Mouse (Mus musculus) limb, embryonic 15.5 days (tissue): Measurements from ENCODE around the gene Msantd2. TPM values are rescaled to one million over a fixed set of nuclear protein-coding genes. Genes with fewer than 3 reads are reported as not detected.

Experiments used
- ATAC-seq: fragments of 200-750 bp; cut with Nextera tagmentation; 2 replicates; pipeline ENCODE4 v1.8.0; 2017; ENCODE audit warnings: low read depth, moderate TSS enrichment; ENCODE audit not compliant: insufficient number of reproducible peaks, low FRiP score, low TSS enrichment
- H3K27ac ChIP-seq: fragments of 300-500 bp; sonication (generic); 2 replicates; pipeline ENCODE4 v1.5.1; 2015; ENCODE audit warnings: moderate library complexity, mild to moderate bottlenecking, inconsistent platforms
- H3K27me3 ChIP-seq: fragments of 300-500 bp; sonication (generic); 2 replicates; pipeline ENCODE4 v1.6.1; 2015; ENCODE audit warnings: inconsistent platforms
- H3K36me3 ChIP-seq: fragments of 300-500 bp; sonication (generic); 2 replicates; pipeline ENCODE4 v1.6.1; 2015; ENCODE audit warnings: inconsistent platforms
- H3K4me1 ChIP-seq: fragments of 300-500 bp; sonication (generic); 2 replicates; pipeline ENCODE4 v1.6.1; 2015; ENCODE audit warnings: inconsistent platforms
- H3K4me2 ChIP-seq: fragments of 300-500 bp; sonication (generic); 2 replicates; pipeline ENCODE4 v1.6.1; 2015; ENCODE audit warnings: mild to moderate bottlenecking, inconsistent platforms
- H3K4me3 ChIP-seq: fragments of 300-500 bp; sonication (generic); 2 replicates; pipeline ENCODE4 v1.5.1; 2015; ENCODE audit warnings: mild to moderate bottlenecking, inconsistent platforms
- H3K9ac ChIP-seq: fragments of 300-500 bp; sonication (generic); 2 replicates; pipeline ENCODE4 v1.6.1; 2015; ENCODE audit warnings: inconsistent platforms
- H3K9me3 ChIP-seq: fragments of 300-500 bp; sonication (generic); 2 replicates; pipeline ENCODE4 v1.6.1; 2016; ENCODE audit warnings: inconsistent platforms
- WGBS: fragments of 180-500 bp; shearing (Covaris S2); methylation state at CpG from one replicate; pipeline ENCODE4 v1.1.7; 2015; 5-methylcytosine and 5-hydroxymethylcytosine counted together
- polyA plus RNA-seq: library from polyadenylated mRNA; unstranded; fragments of >200 nt; fragmentation: Nextera tagmentation; extraction: Ambion mirVana; gene quantifications from 2 replicates; pipeline ENCODE4 v1.2.1, GENCODE M21; 2015

Msantd2 gene
- polyA plus RNA-seq, 1 experiment from 2014 or later, result 25.2 TPM

GRCm38 (mm10) chr9:37545166-37545610 lies 56.1 kb downstream of the Msantd2 start:
- no peak overlapping the region for H3K9ac ChIP-seq
- no peaks in the 10 kb centered on the region for H3K36me3 ChIP-seq
- no peak for ATAC-seq
- peak overlapping the region; percentile 47 for H3K4me2 ChIP-seq
- 11% methylated on average over 15 of the region's 17 CpGs for WGBS
- H3K4me1 ChIP-seq, result peaks cover 18% of the 10 kb centered on the region
- no peak overlapping the region for H3K27ac ChIP-seq
- no peaks in the 10 kb centered on the region for H3K9me3 ChIP-seq
- peaks cover 53% of the 10 kb centered on the region for H3K27me3 ChIP-seq
- peak overlapping the region; percentile 27 for H3K4me3 ChIP-seq

- H3K4me2 ChIP-seq, result no peak overlapping the region
- H3K9ac ChIP-seq, result no peak overlapping the region
- peaks cover 58% of the 10 kb centered on the region for H3K27me3 ChIP-seq
- WGBS, result 21% methylated on average over 27 of the region's 27 CpGs
- H3K9me3 ChIP-seq, result no peaks in the 10 kb centered on the region
- no peak overlapping the region for H3K4me3 ChIP-seq
- ATAC-seq, result no peak
- no peak overlapping the region for H3K27ac ChIP-seq
- H3K36me3 ChIP-seq, result no peaks in the 10 kb centered on the region
- peaks cover 18% of the 10 kb centered on the region for H3K4me1 ChIP-seq
Measured at GRCm38 (mm10) chr9:37545847-37546452, 56.8 kb downstream of the Msantd2 start.

- Histone ChIP-seq H3K27ac (no peak overlapping the region), H3K36me3 (no peaks in the 10 kb centered on the region), H3K9ac (no peak overlapping the region), H3K4me3 (no peak overlapping the region), H3K9me3 (no peaks in the 10 kb centered on the region), H3K4me1 (peaks cover 22% of the 10 kb centered on the region), H3K4me2 (no peak overlapping the region), H3K27me3 (peaks cover 66% of the 10 kb centered on the region)
- WGBS, result 95% methylated on average over 1 of the region's 1 CpGs
- no peak for ATAC-seq
Measured at GRCm38 (mm10) chr9:37546889-37547288, 57.8 kb downstream of the Msantd2 start.

- WGBS, result 53% methylated on average over 1 of the region's 1 CpGs
- Histone ChIP-seq H3K9me3 (no peaks in the 10 kb centered on the region), H3K9ac (no peak overlapping the region), H3K36me3 (no peaks in the 10 kb centered on the region), H3K4me2 (no peak overlapping the region), H3K4me3 (no peak overlapping the region), H3K27me3 (peaks cover 84% of the 10 kb centered on the region), H3K4me1 (peaks cover 23% of the 10 kb centered on the region), H3K27ac (no peak overlapping the region)
- ATAC-seq, result no peak
Measured at GRCm38 (mm10) chr9:37550435-37550834, 61.3 kb downstream of the Msantd2 start.

- peaks cover 71% of the 10 kb centered on the region for H3K27me3 ChIP-seq
- H3K27ac ChIP-seq, result no peak overlapping the region
- H3K36me3 ChIP-seq, result no peaks in the 10 kb centered on the region
- no peaks in the 10 kb centered on the region for H3K9me3 ChIP-seq
- ATAC-seq, result no peak
- H3K4me1 ChIP-seq, result peaks cover 21% of the 10 kb centered on the region
- H3K4me3 ChIP-seq, result peak overlapping the region; percentile 43
- 4% methylated on average over 23 of the region's 23 CpGs for WGBS
- peak overlapping the region; percentile 92 for H3K4me2 ChIP-seq
- H3K9ac ChIP-seq, result peak overlapping the region; percentile 21
Measured at GRCm38 (mm10) chr9:37551751-37552531, 62.8 kb downstream of the Msantd2 start.

- Histone ChIP-seq H3K9me3 (no peaks in the 10 kb centered on the region), H3K9ac (peak within 1 kb of the TSS; percentile 21), H3K27me3 (peaks cover 64% of the 10 kb centered on the region), H3K4me1 (peaks cover 21% of the 10 kb centered on the region), H3K4me3 (peak within 1 kb of the TSS; percentile 43), H3K36me3 (no peaks in the 10 kb centered on the region), H3K4me2 (peak within 1 kb of the TSS; percentile 92), H3K27ac (no peak within 1 kb of the TSS)
- peak; percentile 85 for ATAC-seq
- WGBS, result 5% methylated on average over 31 of the region's 31 CpGs
Measured at GRCm38 (mm10) chr9:37552536-37553293, 63.6 kb downstream of the Msantd2 start, which contains the start of gene Nrgn. TSS of gene Nrgn (minus strand) at chr9:37552904.

- no peak for ATAC-seq
Measured at GRCm38 (mm10) chr9:37554279-37554678, 65.2 kb downstream of the Msantd2 start.

GRCm38 (mm10) chr9:37554838-37555748 lies 66.0 kb downstream of the Msantd2 start, which contains the start of gene Siae:
TSS of gene Siae (plus strand) at chr9:37555698.
- H3K4me1 ChIP-seq, result peaks cover 21% of the 10 kb centered on the region
- H3K9me3 ChIP-seq, result no peaks in the 10 kb centered on the region
- no peak for ATAC-seq
- H3K4me3 ChIP-seq, result no peak within 1 kb of the TSS
- no peak within 1 kb of the TSS for H3K27ac ChIP-seq
- peaks cover 45% of the 10 kb centered on the region for H3K27me3 ChIP-seq
- H3K36me3 ChIP-seq, result no peaks in the 10 kb centered on the region
- 31% methylated on average over 7 of the region's 7 CpGs for WGBS
- no peak within 1 kb of the TSS for H3K9ac ChIP-seq
- H3K4me2 ChIP-seq, result no peak within 1 kb of the TSS

More at GRCm38 (mm10) chr9:37554279-37554678, 65.2 kb downstream of the Msantd2 start:
- Histone ChIP-seq H3K27me3 (peaks cover 52% of the 10 kb centered on the region), H3K4me2 (no peak overlapping the region), H3K4me1 (peaks cover 21% of the 10 kb centered on the region), H3K36me3 (no peaks in the 10 kb centered on the region), H3K9me3 (no peaks in the 10 kb centered on the region), H3K27ac (no peak overlapping the region), H3K4me3 (no peak overlapping the region), H3K9ac (no peak overlapping the region)
- 83% methylated on average over 1 of the region's 1 CpGs for WGBS

DNA sequence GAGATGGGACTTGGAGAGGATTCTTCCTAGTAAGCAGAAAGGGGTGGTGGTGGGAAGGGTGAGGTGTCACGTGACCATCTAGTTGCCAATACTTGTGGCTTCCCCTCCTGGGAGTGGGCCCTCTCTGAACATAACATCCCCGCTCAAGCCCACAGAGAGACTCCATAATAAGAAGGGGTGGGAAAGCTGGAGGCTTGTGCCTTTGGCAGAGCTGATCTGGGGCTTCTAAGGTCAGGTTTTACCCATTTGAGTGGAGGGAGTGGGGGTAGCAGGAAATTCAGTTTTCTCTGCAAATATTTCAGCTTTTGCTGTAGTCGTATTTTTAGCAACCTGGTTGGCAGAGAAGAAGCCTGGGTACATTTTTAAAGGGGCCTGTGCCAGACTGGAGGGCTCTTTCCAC lies 67.2 kb downstream of the Msantd2 start:
- Histone ChIP-seq H3K9ac (no peak overlapping the region), H3K4me2 (no peak overlapping the region), H3K4me3 (no peak overlapping the region), H3K27ac (no peak overlapping the region), H3K4me1 (peaks cover 21% of the 10 kb centered on the region), H3K27me3 (peaks cover 32% of the 10 kb centered on the region), H3K36me3 (no peaks in the 10 kb centered on the region), H3K9me3 (no peaks in the 10 kb centered on the region)
- WGBS, result 66% methylated on average over 3 of the region's 3 CpGs
- no peak for ATAC-seq

GRCm38 (mm10) chr9:37560617-37561016 lies 71.5 kb downstream of the Msantd2 start:
- Histone ChIP-seq H3K27ac (no peak overlapping the region), H3K4me3 (no peak overlapping the region), H3K27me3 (no peaks in the 10 kb centered on the region), H3K36me3 (no peaks in the 10 kb centered on the region), H3K4me1 (peaks cover under 1% of the 10 kb centered on the region; the same call in 1 of the 2 replicates), H3K4me2 (no peak overlapping the region), H3K9ac (no peak overlapping the region), H3K9me3 (no peaks in the 10 kb centered on the region)
- WGBS, result 82% methylated on average over 2 of the region's 2 CpGs
- ATAC-seq, result no peak

GRCm38 (mm10) chr9:37563805-37564204 lies 74.7 kb downstream of the Msantd2 start:
- Histone ChIP-seq H3K9ac (no peak overlapping the region), H3K4me2 (no peak overlapping the region), H3K27ac (no peak overlapping the region), H3K4me1 (peaks cover 16% of the 10 kb centered on the region), H3K9me3 (no peaks in the 10 kb centered on the region), H3K36me3 (no peaks in the 10 kb centered on the region), H3K4me3 (no peak overlapping the region), H3K27me3 (no peaks in the 10 kb centered on the region)
- ATAC-seq, result no peak
- 44% methylated on average over 1 of the region's 1 CpGs for WGBS
